Mouse (Mus musculus) liver, embryonic 14.5 days (tissue): ENCODE measurements around the gene Ptprt.

Source experiments
- CTCF ChIP-seq: IDR thresholded peaks from 2 replicates; pipeline ENCODE4 v1.5.1; 2016; ENCODE audit warnings: antibody characterized with exemption, low read depth, control low read depth
- EP300 ChIP-seq: IDR thresholded peaks from 2 replicates; pipeline ENCODE4 v1.6.1; 2016; ENCODE audit warnings: antibody characterized with exemption, low read depth

DNA sequence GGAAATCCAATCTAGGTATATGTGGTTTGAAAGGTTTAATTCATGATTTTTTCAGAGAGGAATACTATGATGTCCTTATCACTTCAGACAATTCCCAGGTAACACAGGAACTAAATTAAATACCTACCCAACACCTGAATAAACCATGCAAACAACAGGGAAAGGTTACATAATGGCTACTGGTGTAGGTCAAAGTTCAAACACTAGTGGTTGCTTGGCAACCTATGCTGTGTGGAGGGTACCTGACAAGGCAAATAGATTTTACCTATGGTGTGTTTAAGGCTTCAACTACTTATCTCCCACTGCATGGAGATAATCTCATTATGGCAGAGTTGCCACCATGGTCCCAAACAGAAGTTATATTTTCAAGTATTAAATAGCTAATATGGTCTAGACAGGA lies 38.1 kb upstream of the Ptprt start:
- TF ChIP-seq CTCF (no peak), EP300 (no peak)
